Mouse (Mus musculus): Measurements from ENCODE around the gene Cog5. TPM values are rescaled to one million over a fixed set of nuclear protein-coding genes. Genes with fewer than 3 reads are reported as not detected.

Cog5 gene
- polyA plus RNA-seq, 1 experiment from 2014 or later = 36.0 TPM

- Histone ChIP-seq H3K9ac (no peak overlapping the region), H3K4me3 (no peak overlapping the region), H3K9me3 (no peaks in the 10 kb centered on the region), H3K4me1 (no peaks in the 10 kb centered on the region), H3K36me3 (no peaks in the 10 kb centered on the region), H3K4me2 (replicated peaks) (no peak overlapping the region), H3K27ac (no peak overlapping the region), H3K27me3 (replicated peaks) (no peaks in the 10 kb centered on the region)
- no peak for ATAC-seq (ENCODE audit: low FRiP score, low read depth)
- WGBS = 88% methylated on average over 3 of the region's 3 CpGs
These were observed 118.9 kb downstream of the Cog5 start for GRCm38 (mm10) chr12:31773612-31774011.

GRCm38 (mm10) chr12:31784291-31784690, 129.6 kb downstream of the Cog5 start:
- H3K9ac ChIP-seq = no peak overlapping the region
- H3K36me3 ChIP-seq = no peaks in the 10 kb centered on the region
- H3K4me1 ChIP-seq = no peaks in the 10 kb centered on the region
- H3K27me3 ChIP-seq (replicated peaks) = no peaks in the 10 kb centered on the region
- ATAC-seq (ENCODE audit: low FRiP score, low read depth) = no peak
- no peak overlapping the region for H3K4me3 ChIP-seq
- no peak overlapping the region for H3K27ac ChIP-seq
- WGBS = 85% methylated on average over 1 of the region's 1 CpGs
- H3K4me2 ChIP-seq (replicated peaks) = no peak overlapping the region
- H3K9me3 ChIP-seq = no peaks in the 10 kb centered on the region

GRCm38 (mm10) chr12:31788530-31788929, 133.9 kb downstream of the Cog5 start:
- no peak overlapping the region for H3K4me3 ChIP-seq
- 95% methylated on average over 3 of the region's 3 CpGs for WGBS
- no peak overlapping the region for H3K9ac ChIP-seq
- H3K9me3 ChIP-seq = no peaks in the 10 kb centered on the region
- no peaks in the 10 kb centered on the region for H3K36me3 ChIP-seq
- no peak overlapping the region for H3K27ac ChIP-seq
- H3K4me1 ChIP-seq = no peaks in the 10 kb centered on the region
- H3K4me2 ChIP-seq (replicated peaks) = no peak overlapping the region
- ATAC-seq (ENCODE audit: low FRiP score, low read depth) = no peak
- H3K27me3 ChIP-seq (replicated peaks) = no peaks in the 10 kb centered on the region

GRCm38 (mm10) chr12:31806410-31807154, 151.9 kb downstream of the Cog5 start:
- H3K27me3 ChIP-seq (replicated peaks) = no peaks in the 10 kb centered on the region
- no peak overlapping the region for H3K27ac ChIP-seq
- H3K9me3 ChIP-seq = no peaks in the 10 kb centered on the region
- 93% methylated on average over 5 of the region's 5 CpGs for WGBS
- H3K4me2 ChIP-seq (replicated peaks) = no peak overlapping the region
- H3K4me3 ChIP-seq = no peak overlapping the region
- no peak for ATAC-seq (ENCODE audit: low FRiP score, low read depth)
- H3K36me3 ChIP-seq = no peaks in the 10 kb centered on the region
- no peaks in the 10 kb centered on the region for H3K4me1 ChIP-seq
- no peak overlapping the region for H3K9ac ChIP-seq

- Histone ChIP-seq H3K9ac (no peak overlapping the region), H3K4me3 (no peak overlapping the region), H3K36me3 (no peaks in the 10 kb centered on the region), H3K27ac (no peak overlapping the region), H3K4me1 (no peaks in the 10 kb centered on the region), H3K9me3 (no peaks in the 10 kb centered on the region), H3K4me2 (replicated peaks) (no peak overlapping the region), H3K27me3 (replicated peaks) (no peaks in the 10 kb centered on the region)
- no peak for ATAC-seq (ENCODE audit: low FRiP score, low read depth)
- 91% methylated on average over 3 of the region's 3 CpGs for WGBS
These were observed 163.4 kb downstream of the Cog5 start for GRCm38 (mm10) chr12:31818051-31818461.

GRCm38 (mm10) chr12:31819096-31819495, 164.4 kb downstream of the Cog5 start:
- H3K4me3 ChIP-seq = no peak overlapping the region
- H3K4me2 ChIP-seq (replicated peaks) = no peak overlapping the region
- no peaks in the 10 kb centered on the region for H3K9me3 ChIP-seq
- no peak overlapping the region for H3K27ac ChIP-seq
- no peaks in the 10 kb centered on the region for H3K36me3 ChIP-seq
- ATAC-seq (ENCODE audit: low FRiP score, low read depth) = no peak
- no peak overlapping the region for H3K9ac ChIP-seq
- no peaks in the 10 kb centered on the region for H3K27me3 ChIP-seq (replicated peaks)
- no peaks in the 10 kb centered on the region for H3K4me1 ChIP-seq

GRCm38 (mm10) chr12:31819520-31819919, 164.9 kb downstream of the Cog5 start:
- Histone ChIP-seq H3K9me3 (no peaks in the 10 kb centered on the region), H3K36me3 (no peaks in the 10 kb centered on the region), H3K9ac (no peak overlapping the region), H3K4me1 (no peaks in the 10 kb centered on the region), H3K4me2 (replicated peaks) (no peak overlapping the region), H3K27ac (no peak overlapping the region), H3K27me3 (replicated peaks) (no peaks in the 10 kb centered on the region), H3K4me3 (no peak overlapping the region)
- WGBS = 88% methylated on average over 7 of the region's 7 CpGs
- no peak for ATAC-seq (ENCODE audit: low FRiP score, low read depth)

GRCm38 (mm10) chr12:31823671-31824070, 169.0 kb downstream of the Cog5 start:
- ATAC-seq (ENCODE audit: low FRiP score, low read depth) = no peak
- Histone ChIP-seq H3K4me1 (no peaks in the 10 kb centered on the region), H3K27ac (no peak overlapping the region), H3K9me3 (no peaks in the 10 kb centered on the region), H3K9ac (no peak overlapping the region), H3K4me3 (no peak overlapping the region), H3K36me3 (no peaks in the 10 kb centered on the region), H3K4me2 (replicated peaks) (no peak overlapping the region), H3K27me3 (replicated peaks) (no peaks in the 10 kb centered on the region)
- WGBS = 85% methylated on average over 3 of the region's 3 CpGs

- Histone ChIP-seq H3K4me1 (no peaks in the 10 kb centered on the region), H3K9ac (no peak overlapping the region), H3K9me3 (no peaks in the 10 kb centered on the region), H3K27me3 (replicated peaks) (no peaks in the 10 kb centered on the region), H3K36me3 (no peaks in the 10 kb centered on the region), H3K27ac (no peak overlapping the region), H3K4me2 (replicated peaks) (no peak overlapping the region), H3K4me3 (no peak overlapping the region)
- ATAC-seq (ENCODE audit: low FRiP score, low read depth) = no peak
- 84% methylated on average over 5 of the region's 5 CpGs for WGBS
These were observed 170.2 kb downstream of the Cog5 start for GRCm38 (mm10) chr12:31824831-31825230.

GRCm38 (mm10) chr12:31825821-31826220, 171.2 kb downstream of the Cog5 start:
- Histone ChIP-seq H3K9ac (no peak overlapping the region), H3K4me1 (no peaks in the 10 kb centered on the region), H3K4me3 (no peak overlapping the region), H3K27me3 (replicated peaks) (no peaks in the 10 kb centered on the region), H3K9me3 (no peaks in the 10 kb centered on the region), H3K27ac (no peak overlapping the region), H3K36me3 (no peaks in the 10 kb centered on the region), H3K4me2 (replicated peaks) (no peak overlapping the region)
- ATAC-seq (ENCODE audit: low FRiP score, low read depth) = no peak
- 62% methylated on average over 10 of the region's 10 CpGs for WGBS

- WGBS = 88% methylated on average over 2 of the region's 2 CpGs
- no peak for ATAC-seq (ENCODE audit: low FRiP score, low read depth)
- no peaks in the 10 kb centered on the region for H3K36me3 ChIP-seq
- H3K27me3 ChIP-seq (replicated peaks) = no peaks in the 10 kb centered on the region
- H3K9ac ChIP-seq = no peak overlapping the region
- no peak overlapping the region for H3K4me3 ChIP-seq
- no peak overlapping the region for H3K27ac ChIP-seq
- no peak overlapping the region for H3K4me2 ChIP-seq (replicated peaks)
- no peaks in the 10 kb centered on the region for H3K9me3 ChIP-seq
- H3K4me1 ChIP-seq = no peaks in the 10 kb centered on the region
These were observed 171.8 kb downstream of the Cog5 start for GRCm38 (mm10) chr12:31826476-31826875.

GRCm38 (mm10) chr12:31835480-31835879, 180.8 kb downstream of the Cog5 start:
- no peak overlapping the region for H3K27ac ChIP-seq
- no peak overlapping the region for H3K9ac ChIP-seq
- no peaks in the 10 kb centered on the region for H3K4me1 ChIP-seq
- ATAC-seq (ENCODE audit: low FRiP score, low read depth) = no peak
- H3K36me3 ChIP-seq = no peaks in the 10 kb centered on the region
- H3K4me3 ChIP-seq = no peak overlapping the region
- 82% methylated on average over 5 of the region's 5 CpGs for WGBS
- H3K4me2 ChIP-seq (replicated peaks) = no peak overlapping the region
- H3K27me3 ChIP-seq (replicated peaks) = no peaks in the 10 kb centered on the region
- H3K9me3 ChIP-seq = no peaks in the 10 kb centered on the region

GRCm38 (mm10) chr12:31836211-31836610, 181.5 kb downstream of the Cog5 start:
- Histone ChIP-seq H3K9me3 (no peaks in the 10 kb centered on the region), H3K27ac (no peak overlapping the region), H3K36me3 (no peaks in the 10 kb centered on the region), H3K4me1 (no peaks in the 10 kb centered on the region), H3K4me2 (replicated peaks) (no peak overlapping the region), H3K9ac (no peak overlapping the region), H3K4me3 (no peak overlapping the region), H3K27me3 (replicated peaks) (no peaks in the 10 kb centered on the region)
- no peak for ATAC-seq (ENCODE audit: low FRiP score, low read depth)
- 0% methylated on average over 1 of the region's 1 CpGs for WGBS
